Mouse (Mus musculus) MEL (cell line): Measurements from ENCODE around the gene Akt3. TPM values are rescaled to one million over a fixed set of nuclear protein-coding genes. Genes with fewer than 3 reads are reported as not detected.

ENCODE experiments used
- DNase-seq: peaks from one replicate; pipeline ENCODE4 v3.0.0; 2011; ENCODE audit warnings: low read depth, low spot score
- H3K27ac ChIP-seq: 2 replicates; pipeline ENCODE4 v1.5.1; 2012; ENCODE audit warnings: low read depth, mild to moderate bottlenecking, control low read depth, low read length, moderate library complexity; ENCODE audit not compliant: control insufficient read depth
- H3K27me3 ChIP-seq, 2 experiments: fragments of 150-350 bp in 1 of 2; sonication (generic) in 1 of 2; 2 replicates each; pipeline ENCODE4 v1.6.1; 2012; ENCODE audit warnings: low read length in 2 of 2, mild to moderate bottlenecking in 2 of 2, improper control_type of control experiment in 1 of 2, moderate library complexity in 1 of 2; ENCODE audit not compliant: insufficient read depth in 2 of 2, control insufficient read depth in 1 of 2
- H3K36me3 ChIP-seq, 2 experiments: 2 replicates each; pipeline ENCODE4 v1.6.1; 2012 to 2014; ENCODE audit warnings: low read length in 2 of 2, improper control_type of control experiment in 1 of 2, inconsistent platforms in 1 of 2, mild to moderate bottlenecking in 1 of 2; ENCODE audit not compliant: insufficient read depth in 2 of 2, control insufficient read depth in 1 of 2
- H3K4me1 ChIP-seq, 2 experiments: fragments of 150-350 bp in 1 of 2; sonication (generic) in 1 of 2; 2 replicates each; pipeline ENCODE4 v1.6.1; 2012; ENCODE audit warnings: low read length in 2 of 2, improper control_type of control experiment in 1 of 2, mild to moderate bottlenecking in 1 of 2; ENCODE audit not compliant: insufficient read depth in 2 of 2, control insufficient read depth in 1 of 2
- H3K4me3 ChIP-seq, 2 experiments: fragments of 150-350 bp in 1 of 2; sonication (generic) in 1 of 2; 2 replicates each; pipeline ENCODE4 v1.5.1; 2012; ENCODE audit warnings: low read depth in 2 of 2, low read length in 2 of 2, mild to moderate bottlenecking in 2 of 2, moderate library complexity in 2 of 2, control low read depth in 1 of 2, improper control_type of control experiment in 1 of 2; ENCODE audit not compliant: control insufficient read depth in 1 of 2, insufficient read depth in 1 of 2
- H3K79me2 ChIP-seq: 2 replicates; pipeline ENCODE4 v1.6.1; 2012; ENCODE audit warnings: mild to moderate bottlenecking, low read length, moderate library complexity; ENCODE audit not compliant: control insufficient read depth, poor library complexity, insufficient read depth
- H3K9ac ChIP-seq: 2 replicates; pipeline ENCODE4 v1.6.1; 2012; ENCODE audit warnings: low read depth, mild to moderate bottlenecking, control low read depth, low read length, moderate library complexity; ENCODE audit not compliant: control insufficient read depth, poor library complexity, severe bottlenecking
- H3K9me3 ChIP-seq: fragments of 150-350 bp; sonication (generic); replicated peaks from 2 replicates; pipeline ENCODE4 v1.6.1; 2012; ENCODE audit warnings: mild to moderate bottlenecking, low read length, improper control_type of control experiment, moderate library complexity; ENCODE audit not compliant: insufficient read depth
- CHD1 ChIP-seq: IDR thresholded peaks from 2 replicates; pipeline ENCODE4 v1.6.1; 2012; ENCODE audit warnings: low read depth, mild to moderate bottlenecking, inconsistent platforms, low read length, improper control_type of control experiment
- CHD2 ChIP-seq: IDR thresholded peaks from 2 replicates; pipeline ENCODE4 v1.6.1; 2011; ENCODE audit warnings: low read length, improper control_type of control experiment
- CTCF ChIP-seq, 3 experiments: IDR thresholded peaks in 2 of 3; conservative IDR thresholded peaks in 1 of 3; 2 replicates each; pipeline ENCODE4 v1.5.1; 2011 to 2012; ENCODE audit warnings: low read length in 3 of 3, low read depth in 2 of 3, mild to moderate bottlenecking in 2 of 3, improper control_type of control experiment in 1 of 3, inconsistent platforms in 1 of 3, mixed read lengths in 1 of 3, moderate library complexity in 1 of 3; ENCODE audit not compliant: control insufficient read depth in 1 of 3, insufficient read depth in 1 of 3, poor library complexity in 1 of 3, severe bottlenecking in 1 of 3
- E2F4 ChIP-seq: IDR thresholded peaks from 2 replicates; pipeline ENCODE4 v1.6.1; 2011; ENCODE audit warnings: low read depth, low read length, improper control_type of control experiment, borderline replicate concordance
- EP300 ChIP-seq, 2 experiments: IDR thresholded peaks; 2 replicates each; pipeline ENCODE4 v1.6.1; 2011; ENCODE audit warnings: improper control_type of control experiment in 2 of 2, low read length in 2 of 2, low read depth in 1 of 2, mild to moderate bottlenecking in 1 of 2
- ETS1 ChIP-seq: IDR thresholded peaks from 2 replicates; pipeline ENCODE4 v1.6.1; 2012; ENCODE audit warnings: low read depth, mild to moderate bottlenecking, inconsistent platforms, low read length, improper control_type of control experiment, moderate library complexity
- HCFC1 ChIP-seq: IDR thresholded peaks from 2 replicates; pipeline ENCODE4 v1.6.1; 2012; ENCODE audit warnings: low read depth, mild to moderate bottlenecking, inconsistent platforms, low read length, improper control_type of control experiment, moderate library complexity
- KAT2A ChIP-seq: conservative IDR thresholded peaks from 2 replicates; pipeline ENCODE4 v1.6.1; 2012; ENCODE audit warnings: low read depth, low read length, improper control_type of control experiment, inconsistent platforms
- MAFK ChIP-seq: IDR thresholded peaks from 2 replicates; pipeline ENCODE4 v1.6.1; 2011; ENCODE audit warnings: low read depth, mild to moderate bottlenecking, low read length, improper control_type of control experiment, borderline replicate concordance
- MAX ChIP-seq: IDR thresholded peaks from 2 replicates; pipeline ENCODE4 v1.6.1; 2011; ENCODE audit warnings: low read length, improper control_type of control experiment
- MAZ ChIP-seq: IDR thresholded peaks from 2 replicates; pipeline ENCODE4 v1.6.1; 2012; ENCODE audit warnings: low read depth, mild to moderate bottlenecking, inconsistent platforms, low read length, improper control_type of control experiment
- MEF2A ChIP-seq: IDR thresholded peaks from 2 replicates; pipeline ENCODE4 v1.6.1; 2014; ENCODE audit warnings: low read depth, mild to moderate bottlenecking, inconsistent platforms, low read length, improper control_type of control experiment; ENCODE audit not compliant: poor library complexity, insufficient replicate concordance, severe bottlenecking; ENCODE audit errors: extremely low read depth
- MYB ChIP-seq: IDR thresholded peaks from 2 replicates; pipeline ENCODE4 v1.6.1; 2011; ENCODE audit warnings: mild to moderate bottlenecking, low read depth, low read length, improper control_type of control experiment
- MYC ChIP-seq: IDR thresholded peaks from 2 replicates; pipeline ENCODE4 v1.6.1; 2011; ENCODE audit warnings: low read depth, mild to moderate bottlenecking, low read length, improper control_type of control experiment, moderate library complexity
- NRF1 ChIP-seq: IDR thresholded peaks from 2 replicates; pipeline ENCODE4 v1.6.1; 2014; ENCODE audit warnings: low read depth, mild to moderate bottlenecking, inconsistent platforms, low read length, improper control_type of control experiment, moderate library complexity; ENCODE audit not compliant: poor library complexity, insufficient read depth, severe bottlenecking
- POLR2A ChIP-seq, 2 experiments: IDR thresholded peaks; 2 replicates each; pipeline ENCODE4 v1.6.1; 2011 to 2012; ENCODE audit warnings: low read length in 2 of 2, mild to moderate bottlenecking in 2 of 2, control low read depth in 1 of 2, improper control_type of control experiment in 1 of 2, low read depth in 1 of 2, moderate library complexity in 1 of 2; ENCODE audit not compliant: control insufficient read depth in 1 of 2, insufficient read depth in 1 of 2, poor library complexity in 1 of 2
- POLR2AphosphoS2 ChIP-seq: IDR thresholded peaks from 2 replicates; pipeline ENCODE4 v1.6.1; 2011; ENCODE audit warnings: low read length, improper control_type of control experiment
- POLR2AphosphoS5 ChIP-seq: IDR thresholded peaks from 2 replicates; pipeline ENCODE4 v1.6.1; 2012; ENCODE audit warnings: low read depth, borderline replicate concordance, mild to moderate bottlenecking, inconsistent platforms, low read length, moderate library complexity, mixed read lengths
- SIN3A ChIP-seq: IDR thresholded peaks from 2 replicates; pipeline ENCODE4 v1.6.1; 2012; ENCODE audit warnings: low read length, improper control_type of control experiment, inconsistent platforms
- SMC3 ChIP-seq: IDR thresholded peaks from 2 replicates; pipeline ENCODE4 v1.6.1; 2011; ENCODE audit warnings: low read depth, low read length, improper control_type of control experiment
- TAL1 ChIP-seq: IDR thresholded peaks from 2 replicates; pipeline ENCODE4 v1.6.1; 2012; ENCODE audit warnings: mild to moderate bottlenecking, inconsistent platforms, low read length, moderate library complexity, mixed read lengths
- TBP ChIP-seq: IDR thresholded peaks from 2 replicates; pipeline ENCODE4 v1.8.0; 2011; ENCODE audit warnings: low read depth, low read length, improper control_type of control experiment
- UBTF ChIP-seq: IDR thresholded peaks from 2 replicates; pipeline ENCODE4 v1.6.1; 2012; ENCODE audit warnings: low read depth, mild to moderate bottlenecking, inconsistent platforms, low read length, improper control_type of control experiment, moderate library complexity, borderline replicate concordance; ENCODE audit not compliant: insufficient read depth
- USF2 ChIP-seq, 2 experiments: IDR thresholded peaks; 2 replicates each; pipeline ENCODE4 v1.6.1; 2011 to 2012; ENCODE audit warnings: improper control_type of control experiment in 2 of 2, low read length in 2 of 2, borderline replicate concordance in 1 of 2, inconsistent platforms in 1 of 2, low read depth in 1 of 2, mild to moderate bottlenecking in 1 of 2; ENCODE audit not compliant: insufficient read depth in 1 of 2
- ZKSCAN1 ChIP-seq: IDR thresholded peaks from 2 replicates; pipeline ENCODE4 v1.6.1; 2012; ENCODE audit warnings: low read depth, mild to moderate bottlenecking, inconsistent platforms, low read length, improper control_type of control experiment, moderate library complexity
- ZMIZ1 ChIP-seq: IDR thresholded peaks from 2 replicates; pipeline ENCODE4 v1.6.1; 2012; ENCODE audit warnings: low read depth, mild to moderate bottlenecking, inconsistent platforms, low read length, improper control_type of control experiment, moderate library complexity
- ZNF384 ChIP-seq: IDR thresholded peaks from 2 replicates; pipeline ENCODE4 v1.6.1; 2012; ENCODE audit warnings: low read depth, mild to moderate bottlenecking, inconsistent platforms, low read length, improper control_type of control experiment
- polyA plus RNA-seq, 2 experiments: library from polyadenylated mRNA; stranded (reverse) in 1 of 2; unstranded in 1 of 2; fragments of >175 nt in 1 of 2; fragments of >200 nt in 1 of 2; gene quantifications; 2 replicates each; pipeline versions ENCODE4 v1.2.1 to v1.2.4; 2012; ENCODE audit warnings: low replicate concordance in 2 of 2, low read depth in 1 of 2; ENCODE audit not compliant: insufficient read length in 2 of 2, insufficient read depth in 1 of 2, missing spikeins in 1 of 2
- total RNA-seq: library from RNA; depleted of rRNA; stranded (reverse); fragments of 300-350 nt; gene quantifications from 2 replicates; pipeline ENCODE4 v1.2.3, GENCODE M21; 2012

Akt3 gene
- total and polyA plus RNA-seq, 3 experiments = 3.5 to 6.2 TPM; not detected in 1

DNA sequence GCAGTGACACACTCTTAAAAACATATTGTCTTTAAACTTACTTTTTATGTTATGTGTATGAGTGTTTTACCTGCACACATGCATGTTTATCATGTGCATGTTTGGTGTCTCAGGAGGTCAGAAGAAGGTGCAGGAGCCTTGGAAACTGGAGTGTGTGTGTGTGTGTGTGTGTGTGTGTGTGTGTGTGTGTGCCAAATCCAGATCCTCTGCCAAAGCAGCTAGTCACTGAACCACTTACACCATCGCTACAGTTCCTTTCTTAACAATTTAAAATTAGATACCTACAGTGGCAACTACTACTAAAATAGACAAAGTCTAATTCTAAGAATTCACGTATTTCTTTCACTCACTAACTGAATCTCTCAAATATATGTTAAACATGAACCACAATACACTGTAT is 209.2 kb downstream of the Akt3 start:
- no peak overlapping the region for H3K9ac ChIP-seq
- H3K4me1 ChIP-seq = no peaks in the 10 kb centered on the region
- no peaks in the 10 kb centered on the region for H3K79me2 ChIP-seq
- no peak overlapping the region for H3K27ac ChIP-seq
- H3K27me3 ChIP-seq = no peaks in the 10 kb centered on the region
- DNase-seq = no peak
- no peaks in the 10 kb centered on the region for H3K9me3 ChIP-seq
- no peaks in the 10 kb centered on the region for H3K36me3 ChIP-seq
- TF ChIP-seq CHD1 (no peak), EP300 (IDR thresholded peaks at IDR 0.05; ENCODE audit: low read depth in 1 of 2, low read length in 2 of 2) (no peak), POLR2AphosphoS2 (no peak), ZMIZ1 (no peak), POLR2A (IDR thresholded peaks at IDR 0.05; ENCODE audit: control insufficient read depth in 1 of 2, insufficient read depth in 1 of 2, low read depth in 1 of 2, low read length in 2 of 2, poor library complexity in 1 of 2) (no peak), NRF1 (no peak), SMC3 (no peak), CHD2 (no peak), SIN3A (no peak), CTCF (IDR thresholded peaks at IDR 0.05 in 2 of 3, conservative IDR thresholded peaks at IDR 0.05 in 1 of 3; ENCODE audit: control insufficient read depth in 1 of 3, insufficient read depth in 1 of 3, low read depth in 2 of 3, low read length in 3 of 3, poor library complexity in 1 of 3, severe bottlenecking in 1 of 3) (no peak), ZKSCAN1 (no peak), MYC (no peak), USF2 (IDR thresholded peaks at IDR 0.05; ENCODE audit: borderline replicate concordance in 1 of 2, insufficient read depth in 1 of 2, low read depth in 1 of 2, low read length in 2 of 2) (no peak), MAFK (no peak)
- H3K4me3 ChIP-seq = no peak overlapping the region

DNA sequence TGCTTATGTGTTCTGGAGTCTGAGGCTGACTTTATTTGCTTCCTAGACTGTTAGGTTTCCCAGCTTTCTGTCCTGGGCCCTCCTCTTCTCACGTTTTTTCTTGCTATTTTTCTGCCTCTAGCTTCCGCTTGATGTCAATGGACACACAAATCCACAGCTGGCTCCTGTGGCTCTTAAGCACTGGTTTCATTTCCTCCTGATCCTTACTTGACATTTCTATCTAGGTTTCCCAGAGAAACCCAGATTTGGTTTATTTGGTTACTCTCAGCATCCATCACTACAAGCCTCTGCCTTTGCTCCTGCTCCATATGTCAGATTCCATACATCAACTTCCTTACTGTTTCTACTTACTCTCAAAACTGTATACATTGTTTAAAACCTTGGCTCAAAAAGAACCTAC is 211.0 kb downstream of the Akt3 start:
- no peaks in the 10 kb centered on the region for H3K36me3 ChIP-seq
- no peaks in the 10 kb centered on the region for H3K9me3 ChIP-seq
- TF ChIP-seq SIN3A (no peak), CHD1 (no peak), ZNF384 (no peak), KAT2A (no peak), UBTF (no peak), CHD2 (no peak), TBP (no peak), MEF2A (no peak), POLR2AphosphoS5 (no peak), MAZ (no peak), ETS1 (no peak), TAL1 (no peak), MAX (no peak), NRF1 (no peak), E2F4 (no peak), HCFC1 (no peak), SMC3 (no peak), EP300 (IDR thresholded peaks at IDR 0.05; ENCODE audit: low read depth in 1 of 2, low read length in 2 of 2) (no peak), ZMIZ1 (no peak), MYB (no peak)
- H3K9ac ChIP-seq = no peak overlapping the region
- H3K27me3 ChIP-seq = no peaks in the 10 kb centered on the region
- no peak overlapping the region for H3K27ac ChIP-seq
- H3K4me1 ChIP-seq = no peaks in the 10 kb centered on the region
- H3K4me3 ChIP-seq = no peak overlapping the region
- DNase-seq = no peak
- H3K79me2 ChIP-seq = no peaks in the 10 kb centered on the region
